Mouse (Mus musculus) ES-E14 (cell line): Measurements from ENCODE around the gene Cfap97d1. TPM values are rescaled to one million over a fixed set of nuclear protein-coding genes. Genes with fewer than 3 reads are reported as not detected.

Source experiments
- DNase-seq: peaks from one replicate; pipeline ENCODE4 v3.0.0-alpha.2; 2013; ENCODE audit warnings: low read depth, low spot score
- H3K27ac ChIP-seq: 2 replicates; pipeline ENCODE4 v1.5.1; 2012; ENCODE audit warnings: low read depth, mild to moderate bottlenecking, low read length, moderate library complexity, mixed read lengths; ENCODE audit not compliant: poor library complexity, insufficient read depth, severe bottlenecking
- H3K36me3 ChIP-seq: 2 replicates; pipeline ENCODE4 v1.6.1; 2012; ENCODE audit warnings: mild to moderate bottlenecking, low read length, moderate library complexity, mixed read lengths; ENCODE audit not compliant: control insufficient read depth, poor library complexity, insufficient read depth, severe bottlenecking
- H3K4me1 ChIP-seq, 2 experiments: fragments of 150-350 bp in 1 of 2; sonication (generic) in 1 of 2; 2 replicates each; pipeline ENCODE4 v1.6.1; 2012; ENCODE audit warnings: low read length in 2 of 2, mild to moderate bottlenecking in 1 of 2, mixed read lengths in 1 of 2; ENCODE audit not compliant: control insufficient read depth in 2 of 2, insufficient read depth in 2 of 2, poor library complexity in 1 of 2
- H3K4me3 ChIP-seq, 2 experiments: fragments of 150-350 bp in 1 of 2; sonication (generic) in 1 of 2; 2 replicates each; pipeline ENCODE4 v1.5.1; 2012; ENCODE audit warnings: low read length in 2 of 2, low read depth in 1 of 2, mild to moderate bottlenecking in 1 of 2, mixed read lengths in 1 of 2; ENCODE audit not compliant: insufficient read depth in 1 of 2, poor library complexity in 1 of 2, severe bottlenecking in 1 of 2
- H3K9ac ChIP-seq: 2 replicates; pipeline ENCODE4 v1.6.1; 2012; ENCODE audit warnings: low read depth, mild to moderate bottlenecking, low read length, mixed read lengths; ENCODE audit not compliant: poor library complexity, insufficient read depth, severe bottlenecking
- H3K9me3 ChIP-seq: fragments of 150-350 bp; sonication (generic); 2 replicates; pipeline ENCODE4 v1.6.1; 2012; ENCODE audit warnings: low read depth, mild to moderate bottlenecking, low read length; ENCODE audit not compliant: control insufficient read depth, insufficient read depth
- CHD2 ChIP-seq: IDR thresholded peaks from 2 replicates; pipeline ENCODE4 v1.6.1; 2014; ENCODE audit warnings: mild to moderate bottlenecking, low read depth, low read length, inconsistent platforms
- HCFC1 ChIP-seq: IDR thresholded peaks from 2 replicates; pipeline ENCODE4 v1.6.1; 2012; ENCODE audit warnings: low read length, inconsistent platforms, borderline replicate concordance; ENCODE audit not compliant: insufficient read depth
- MAFK ChIP-seq: IDR thresholded peaks from 2 replicates; pipeline ENCODE4 v1.6.1; 2014; ENCODE audit warnings: mild to moderate bottlenecking, low read depth, low read length, inconsistent platforms; ENCODE audit not compliant: insufficient read depth
- ZC3H11A ChIP-seq: IDR thresholded peaks from 2 replicates; pipeline ENCODE4 v1.6.1; 2012; ENCODE audit warnings: low read depth, mild to moderate bottlenecking, inconsistent platforms, low read length, borderline replicate concordance
- ZNF384 ChIP-seq: IDR thresholded peaks from 2 replicates; pipeline ENCODE4 v1.6.1; 2012; ENCODE audit warnings: low read depth, low read length, inconsistent platforms
- in situ Hi-C, 2 experiments: fragments of 600-800 bp; cut with MboI; formaldehyde crosslinking; loops; one replicate each; pipeline ENCODE4 v1.15.1; 2025; ENCODE audit warnings: low sequenced_read_pairs in 2 of 2, inconsistent platforms in 1 of 2; ENCODE audit not compliant: unreplicated experiment in 2 of 2
- total RNA-seq: library from RNA; depleted of rRNA; stranded (reverse); fragments of 300-350 nt; gene quantifications from 2 replicates; pipeline ENCODE4 v1.2.3, GENCODE M21; 2012

The Cfap97d1 gene
- total RNA-seq, 1 experiment, result not detected

GRCm38 (mm10) chr11:101946525-101946924, 37.6 kb upstream of the Cfap97d1 start:
- in situ Hi-C loops, result no loop called here
- no peak overlapping the region for H3K4me3 ChIP-seq
- peaks cover 0 to 19% of the 10 kb centered on the region in 2 experiments; a peak in 1 of 4 replicates for H3K4me1 ChIP-seq
- H3K9ac ChIP-seq, result no peak overlapping the region
- no peaks in the 10 kb centered on the region for H3K9me3 ChIP-seq
- H3K36me3 ChIP-seq, result no peaks in the 10 kb centered on the region
- DNase-seq, result no peak
- H3K27ac ChIP-seq, result no peak overlapping the region
- TF ChIP-seq HCFC1 (no peak), ZNF384 (no peak), ZC3H11A (no peak), MAFK (no peak), CHD2 (no peak)

GRCm38 (mm10) chr11:101950021-101950420, 34.1 kb upstream of the Cfap97d1 start:
- H3K9ac ChIP-seq, result no peak overlapping the region
- no peaks in the 10 kb centered on the region for H3K36me3 ChIP-seq
- no peak for DNase-seq
- H3K4me1 ChIP-seq, result peaks cover 0 to 7% of the 10 kb centered on the region in 2 experiments; a peak in 1 of 4 replicates
- H3K4me3 ChIP-seq, result no peak overlapping the region
- in situ Hi-C loops, result no loop called here
- TF ChIP-seq ZC3H11A (no peak), MAFK (no peak), HCFC1 (no peak), CHD2 (no peak), ZNF384 (no peak)
- H3K9me3 ChIP-seq, result no peaks in the 10 kb centered on the region
- no peak overlapping the region for H3K27ac ChIP-seq

GRCm38 (mm10) chr11:101952541-101953341, 31.3 kb upstream of the Cfap97d1 start:
- Histone ChIP-seq H3K9me3 (no peaks in the 10 kb centered on the region), H3K27ac (no peak overlapping the region), H3K9ac (no peak overlapping the region), H3K36me3 (no peaks in the 10 kb centered on the region), H3K4me1 (peaks cover 0 to 3% of the 10 kb centered on the region in 2 experiments; a peak in 1 of 4 replicates), H3K4me3 (0 out of 4 replicates have a peak overlapping the region, but pooled peaks of 1 of the 2 experiments have one; percentile 16)
- TF ChIP-seq ZC3H11A, result no peak
- no peak for TF ChIP-seq HCFC1
- TF ChIP-seq CHD2, result no peak
- TF ChIP-seq ZNF384, result no peak
- TF ChIP-seq MAFK, result no peak
- no peak for DNase-seq
- in situ Hi-C loops, result no loop called here

GRCm38 (mm10) chr11:101953441-101953840, 30.6 kb upstream of the Cfap97d1 start:
- H3K9me3 ChIP-seq, result no peaks in the 10 kb centered on the region
- no peak for DNase-seq

More at GRCm38 (mm10) chr11:101953441-101953840, 30.6 kb upstream of the Cfap97d1 start:
- in situ Hi-C loops, result no loop called here
- H3K4me1 ChIP-seq, result peaks cover 0 to 3% of the 10 kb centered on the region in 2 experiments; a peak in 1 of 4 replicates
- no peak overlapping the region for H3K9ac ChIP-seq
- TF ChIP-seq ZNF384 (no peak), ZC3H11A (no peak), MAFK (no peak), CHD2 (no peak), HCFC1 (no peak)
- no peaks in the 10 kb centered on the region for H3K36me3 ChIP-seq
- no peak overlapping the region for H3K27ac ChIP-seq
- H3K4me3 ChIP-seq, result no peak overlapping the region
